Mouse (Mus musculus) heart, postnatal 0 days (tissue): ENCODE measurements at regions not wholly inside any gene's neighbourhood (a gene's known extent, or its start where the extent isn't known, plus 50 kb on each side); places are given as distances from the start of the nearest gene placed in this dataset.

ENCODE experiments used
- CTCF ChIP-seq: IDR thresholded peaks from 2 replicates; pipeline ENCODE4 v1.5.1; 2016; ENCODE audit warnings: antibody characterized with exemption, control low read depth, low read depth
- EP300 ChIP-seq: IDR thresholded peaks from 2 replicates; pipeline ENCODE4 v1.6.1; 2016; ENCODE audit warnings: antibody characterized with exemption, low read depth

DNA sequence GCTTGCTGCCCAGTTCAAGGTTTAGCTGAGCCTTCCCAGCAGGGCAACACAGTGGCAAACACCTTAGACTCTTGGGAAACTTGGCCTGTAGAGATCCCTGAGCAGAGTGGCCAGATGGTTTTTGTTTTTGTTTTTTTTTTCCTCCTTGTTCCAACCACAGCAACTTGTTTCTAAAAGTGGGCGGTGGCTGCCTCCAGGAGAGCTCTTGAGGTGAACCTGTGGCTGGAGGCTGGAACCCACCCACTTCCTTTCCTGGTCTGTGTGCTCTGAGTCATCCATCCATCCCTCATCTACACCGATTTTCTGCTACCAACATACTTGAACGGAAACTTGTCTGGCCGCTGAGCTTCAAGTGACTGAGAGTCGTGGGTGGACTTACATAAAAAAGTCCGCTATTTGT lies 107.4 kb upstream of the Fut8 start:
- TF ChIP-seq CTCF (no peak), EP300 (no peak)
